Mouse (Mus musculus): ENCODE data around the gene Ttc27.

Ttc27 gene

DNA sequence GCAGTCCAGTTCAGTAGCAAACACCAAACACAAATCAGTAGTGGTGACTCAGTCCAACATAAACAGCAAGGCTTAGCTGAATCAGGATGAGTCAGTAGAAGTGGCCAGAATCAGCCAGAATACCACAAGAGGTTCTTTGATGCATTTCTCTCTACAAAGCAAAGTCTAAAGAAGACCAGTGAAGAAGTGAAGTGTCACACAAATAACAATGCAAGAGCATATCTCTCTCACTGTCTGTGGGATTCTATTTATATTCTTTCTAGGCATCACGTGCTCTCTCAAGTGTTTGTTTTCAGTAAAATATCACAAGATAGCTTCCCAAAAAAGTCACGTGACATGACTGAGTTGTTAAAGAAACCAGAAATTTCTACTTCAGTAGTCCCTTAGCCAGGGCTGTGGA lies 102.2 kb downstream of the Ttc27 start:
- DNase-seq (ENCODE audit: extremely low spot score, low read depth, low spot score) = no peak

DNA sequence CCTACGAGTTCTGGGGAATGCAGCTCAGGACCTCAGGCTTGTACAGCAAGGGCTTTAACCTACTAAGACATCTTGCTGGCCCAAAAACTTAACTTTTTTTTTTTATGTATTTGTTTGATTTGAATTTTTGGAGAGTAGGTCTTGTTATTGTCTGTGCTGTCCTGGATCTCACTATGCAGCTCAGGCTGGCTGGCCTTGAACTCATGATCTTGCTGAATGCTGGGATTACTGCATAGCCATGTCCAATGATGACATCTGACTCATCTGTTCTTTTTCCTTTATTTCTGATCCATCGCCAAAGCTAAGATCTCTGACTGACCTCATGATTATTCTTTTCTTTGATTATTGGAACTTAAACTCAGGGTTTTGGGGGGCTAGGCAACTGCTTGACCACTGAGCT lies 113.3 kb downstream of the Ttc27 start:
- DNase-seq (ENCODE audit: extremely low spot score, low read depth, low spot score) = no peak

DNA sequence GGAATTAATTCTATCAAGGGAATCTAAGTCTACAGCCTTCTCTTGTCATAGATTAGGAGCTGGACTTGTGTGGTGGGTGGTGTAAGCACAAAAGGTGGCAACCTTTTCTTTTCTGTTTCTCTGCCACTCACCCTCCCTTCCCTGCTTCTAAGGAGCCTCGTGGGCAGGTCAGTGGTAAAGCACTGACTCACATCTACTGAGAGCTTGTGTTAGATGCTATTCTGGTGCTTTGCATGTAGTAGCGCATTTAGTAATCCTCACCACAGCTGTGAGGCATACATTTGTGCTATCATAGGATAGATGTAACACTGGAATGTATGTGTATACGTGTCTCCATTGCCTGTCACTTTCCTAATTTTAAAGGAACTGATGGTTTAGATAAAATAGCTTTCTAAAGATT lies 124.2 kb downstream of the Ttc27 start:
- DNase-seq (ENCODE audit: extremely low spot score, low read depth, low spot score) = no peak

DNA sequence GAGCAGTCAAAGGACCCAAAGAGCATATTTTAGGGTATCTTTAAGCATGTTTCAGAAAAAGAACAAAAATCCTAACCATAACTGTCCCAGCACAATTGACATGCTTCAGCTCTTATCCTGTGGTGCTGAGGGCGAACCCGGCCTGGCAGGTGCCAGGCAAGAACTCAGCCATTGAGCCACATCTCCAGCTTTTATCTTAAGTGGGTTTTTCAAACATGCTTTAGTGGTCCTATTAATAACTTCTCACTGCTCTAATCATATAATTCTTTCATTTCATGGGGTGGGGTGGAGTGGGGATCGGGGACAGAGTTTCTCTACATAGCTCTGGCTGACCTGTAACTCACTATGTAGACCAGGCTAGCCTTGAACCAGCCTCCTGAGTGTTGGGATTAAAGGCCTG lies 125.1 kb downstream of the Ttc27 start:
- no peak for DNase-seq (ENCODE audit: extremely low spot score, low read depth, low spot score)

DNA sequence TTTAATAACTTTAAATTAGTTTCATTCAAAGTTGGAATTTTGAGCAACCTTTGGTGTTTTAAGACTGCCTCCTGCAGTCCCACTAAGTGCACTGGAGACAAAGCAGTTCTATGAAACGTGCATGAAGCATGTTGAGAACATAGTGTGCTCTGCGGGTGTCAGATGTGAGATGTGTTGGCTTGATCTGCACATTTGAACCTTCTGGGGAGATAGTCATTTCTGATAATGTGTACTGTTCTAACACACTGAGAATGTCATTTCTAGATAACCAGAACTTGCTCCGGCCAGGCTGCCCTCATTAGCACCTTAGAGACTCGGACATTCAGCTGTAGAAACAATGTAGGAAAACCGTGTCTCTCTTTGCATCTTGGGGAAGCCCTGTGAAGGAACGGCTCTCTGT lies 126.0 kb downstream of the Ttc27 start:
- no peak for DNase-seq (ENCODE audit: extremely low spot score, low read depth, low spot score)

DNA sequence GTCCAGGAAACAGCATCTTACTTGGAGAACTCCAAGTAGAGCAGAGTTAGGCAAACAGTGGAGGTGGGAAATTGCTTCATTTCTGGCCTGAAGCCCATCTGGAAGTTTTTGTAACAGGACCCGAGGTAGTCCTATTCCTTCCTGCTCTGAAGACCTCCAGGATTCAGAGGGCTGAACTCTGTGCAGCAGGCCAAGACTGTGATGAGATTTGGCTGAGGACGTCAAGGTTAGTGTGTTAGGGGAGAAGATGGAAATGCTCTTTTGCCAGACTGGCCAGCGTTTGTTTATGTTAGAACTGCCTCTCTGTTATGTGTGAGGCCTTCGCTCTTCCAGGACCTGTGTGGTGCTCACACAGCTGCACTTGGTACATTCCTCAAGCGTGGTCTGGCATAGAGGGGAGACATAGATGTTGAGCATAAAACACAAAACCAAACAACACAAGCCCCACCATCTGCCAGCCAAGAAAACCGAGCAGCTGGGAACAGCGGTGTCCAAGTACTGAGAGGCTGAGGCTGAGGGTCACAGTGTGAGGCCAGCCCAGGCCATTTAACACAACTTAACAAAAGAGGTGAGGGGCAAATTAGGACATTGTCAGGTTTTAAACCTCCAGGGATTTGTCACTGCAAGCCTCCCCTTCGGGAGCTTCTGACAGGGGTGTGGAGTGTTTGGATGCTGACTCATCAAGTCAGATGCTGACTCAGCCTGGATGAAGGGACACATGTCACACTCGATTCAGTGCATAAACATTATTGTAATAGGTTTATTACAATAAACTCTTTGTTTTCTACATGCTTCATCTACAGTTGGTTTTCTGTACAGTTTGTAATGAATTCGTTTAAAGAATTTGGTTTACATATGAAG lies 128.7 kb downstream of the Ttc27 start:
- no peak for DNase-seq (ENCODE audit: extremely low spot score, low read depth, low spot score)

DNA sequence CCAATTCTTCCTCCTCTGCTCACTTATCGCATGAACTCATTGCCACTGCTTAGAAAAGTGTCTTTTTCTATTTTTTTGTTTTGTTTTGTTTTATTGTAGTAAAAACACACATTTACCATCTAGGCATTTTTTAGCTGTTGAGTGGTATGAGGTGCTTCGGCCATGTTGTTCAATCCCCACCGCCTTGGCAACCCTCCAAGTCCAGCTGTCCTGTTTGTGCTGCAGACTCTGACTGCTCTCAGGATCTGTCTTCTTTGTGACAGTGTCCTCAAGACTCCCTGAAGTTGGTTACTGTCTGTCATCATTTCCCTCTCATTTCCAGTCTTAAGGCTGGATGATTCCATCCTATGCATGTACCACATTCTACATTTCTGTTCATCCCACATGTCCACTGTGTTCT lies 132.7 kb downstream of the Ttc27 start:
- DNase-seq (ENCODE audit: extremely low spot score, low read depth, low spot score) = no peak

DNA sequence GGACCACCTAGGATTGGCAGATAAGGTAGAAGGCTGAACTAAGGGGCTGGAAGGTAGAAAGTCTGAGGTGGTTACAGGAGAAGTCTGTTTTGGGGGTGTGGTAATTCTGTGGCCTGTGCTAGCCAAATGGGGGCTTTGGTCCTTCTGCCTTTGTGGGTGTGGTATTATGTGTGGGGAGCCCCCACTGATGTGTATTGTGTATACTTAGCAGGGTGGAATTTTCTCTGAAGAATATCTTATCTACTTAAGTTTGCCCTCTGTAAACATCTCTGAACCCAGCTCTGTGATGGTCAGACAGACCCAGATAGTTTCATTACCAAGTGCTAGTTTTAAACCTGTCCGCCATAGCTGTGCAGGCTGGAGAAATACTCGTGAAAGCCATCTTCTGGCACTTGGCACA lies 141.8 kb downstream of the Ttc27 start:
- DNase-seq (ENCODE audit: extremely low spot score, low read depth, low spot score) = no peak

DNA sequence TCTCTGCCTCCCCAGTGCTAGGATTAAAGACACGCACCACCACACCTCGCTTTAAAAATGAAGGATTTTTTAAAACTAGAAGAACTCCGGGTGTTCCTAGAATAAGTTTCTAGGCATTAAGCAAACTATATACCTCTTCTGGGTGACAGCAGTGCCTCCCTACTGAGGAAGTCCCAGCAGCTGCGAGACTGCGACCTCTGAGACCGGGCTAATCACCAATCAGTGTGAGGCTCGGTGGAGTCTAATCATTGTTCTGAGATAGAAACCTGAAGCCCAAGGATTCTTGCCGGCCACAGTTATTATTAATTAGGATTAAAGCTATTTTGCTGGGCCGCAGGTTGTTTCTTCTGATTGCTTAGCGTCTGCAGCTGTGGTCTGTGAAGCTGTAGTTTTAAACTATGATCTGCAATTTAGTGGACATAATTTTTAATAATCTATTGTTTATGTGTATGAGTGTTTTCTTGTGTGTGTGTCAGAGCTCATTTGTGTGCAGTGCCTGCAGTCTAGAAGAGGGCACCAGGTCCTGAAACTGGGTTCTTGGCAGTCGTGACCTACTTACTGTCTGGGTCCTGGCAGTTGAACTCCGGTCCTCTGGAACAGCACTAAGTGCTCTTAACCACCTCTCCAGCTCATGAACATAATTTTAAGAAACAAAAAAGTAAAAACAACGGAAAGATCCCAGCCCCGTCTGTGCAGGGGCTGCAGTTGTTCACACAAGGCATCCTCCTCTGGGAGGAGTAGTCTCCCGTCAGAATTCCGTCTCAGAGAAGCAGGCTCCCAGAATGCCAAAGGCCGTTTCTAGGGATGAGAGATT lies 142.9 kb downstream of the Ttc27 start:
- no peak for DNase-seq (ENCODE audit: extremely low spot score, low read depth, low spot score)

DNA sequence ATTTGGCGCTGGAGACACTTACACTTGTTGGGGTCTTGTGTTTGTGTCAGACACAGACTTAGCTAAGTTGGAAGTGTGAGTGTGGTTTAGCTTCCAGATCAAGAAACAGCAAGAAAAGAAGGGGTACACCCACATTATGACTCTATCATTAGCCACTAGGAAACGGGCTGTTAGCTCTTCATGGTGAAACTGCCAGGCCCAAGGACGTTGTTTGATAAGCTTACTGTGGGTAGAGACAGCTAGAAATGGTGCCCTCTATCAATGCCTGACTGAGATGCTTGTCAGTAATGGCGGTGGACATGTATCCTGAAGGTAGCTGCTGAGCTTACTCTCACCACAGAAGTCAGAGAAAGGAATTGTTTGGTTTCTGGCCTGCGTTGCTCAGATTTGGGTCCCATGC lies 146.3 kb downstream of the Ttc27 start:
- no peak for DNase-seq (ENCODE audit: extremely low spot score, low read depth, low spot score)

DNA sequence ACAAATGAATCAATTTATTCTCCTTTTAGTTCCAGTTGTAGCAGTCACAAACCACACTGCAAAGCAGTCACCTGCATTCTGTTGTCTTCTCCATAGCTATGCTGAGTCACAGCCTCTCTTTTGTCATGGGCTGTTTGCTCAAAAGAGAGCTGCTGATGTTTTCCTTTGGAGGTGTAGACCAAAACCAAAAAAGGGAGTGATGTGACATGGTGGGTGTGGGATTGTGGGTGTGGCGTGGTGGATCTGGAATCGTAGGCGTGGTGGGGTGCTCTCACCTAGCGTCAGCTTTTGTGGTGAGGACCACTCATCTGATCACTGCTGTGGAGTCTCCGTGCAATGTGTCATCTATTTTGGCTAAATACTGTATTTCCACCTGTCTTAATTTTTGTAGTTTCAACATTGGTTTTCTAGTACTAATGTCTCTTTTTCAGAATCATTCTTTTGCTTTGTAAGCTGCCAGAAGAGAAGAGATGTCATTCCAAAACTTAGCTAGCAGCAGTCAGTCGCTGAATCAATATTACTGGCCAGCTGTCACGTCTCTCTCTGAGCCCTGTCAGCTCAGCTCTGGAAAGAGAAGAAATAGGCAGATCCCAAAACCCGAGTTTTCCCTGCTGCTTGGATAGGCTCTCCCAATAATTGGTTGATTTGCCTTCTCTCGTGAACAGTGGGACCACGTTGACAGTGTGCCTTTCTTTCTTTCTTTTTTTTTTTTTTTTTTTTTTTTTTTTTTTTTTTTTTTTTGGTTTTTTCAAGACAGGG lies 147.4 kb downstream of the Ttc27 start:
- no peak for DNase-seq (ENCODE audit: extremely low spot score, low read depth, low spot score)

DNA sequence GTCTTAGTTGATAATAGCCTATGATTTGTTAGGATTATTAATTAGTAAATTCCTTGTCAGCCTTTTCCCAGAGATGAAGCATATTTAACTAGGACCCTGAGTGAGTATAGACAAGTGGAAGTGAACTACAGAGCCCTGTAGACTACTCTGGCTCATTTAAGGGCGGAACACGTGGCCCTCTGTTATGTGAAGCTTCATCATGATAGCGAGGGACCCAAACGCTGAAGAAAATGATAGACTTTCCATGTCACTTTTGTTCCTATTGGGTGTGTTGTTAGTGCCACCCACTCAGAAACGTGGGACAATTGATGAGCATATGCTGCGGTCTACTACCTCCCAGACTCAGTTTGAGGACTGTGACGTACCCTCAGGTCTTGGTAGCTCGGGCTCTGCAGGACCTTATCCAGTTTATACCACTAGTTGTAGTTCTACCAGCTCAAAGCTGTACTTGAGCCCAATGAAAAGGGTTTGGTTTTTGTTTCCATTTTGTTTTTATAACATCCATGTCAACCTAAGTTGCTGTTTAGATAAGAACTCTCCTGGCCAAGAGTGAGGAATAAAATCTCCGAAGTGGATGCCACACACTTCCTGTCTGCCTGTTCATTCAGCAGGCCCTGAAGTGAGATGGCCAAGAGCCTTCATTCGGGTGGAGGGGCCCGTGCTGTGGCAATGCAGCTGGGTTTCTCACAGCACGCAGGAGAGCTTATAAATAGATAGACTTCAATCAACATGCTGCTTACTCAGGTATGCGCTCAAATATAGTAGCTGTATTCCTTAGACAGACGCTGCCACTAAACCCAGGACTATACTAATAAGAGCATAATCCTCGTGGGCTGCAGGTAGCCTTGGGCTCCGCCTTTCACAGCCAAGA lies 148.4 kb downstream of the Ttc27 start:
- no peak for DNase-seq (ENCODE audit: extremely low spot score, low read depth, low spot score)

DNA sequence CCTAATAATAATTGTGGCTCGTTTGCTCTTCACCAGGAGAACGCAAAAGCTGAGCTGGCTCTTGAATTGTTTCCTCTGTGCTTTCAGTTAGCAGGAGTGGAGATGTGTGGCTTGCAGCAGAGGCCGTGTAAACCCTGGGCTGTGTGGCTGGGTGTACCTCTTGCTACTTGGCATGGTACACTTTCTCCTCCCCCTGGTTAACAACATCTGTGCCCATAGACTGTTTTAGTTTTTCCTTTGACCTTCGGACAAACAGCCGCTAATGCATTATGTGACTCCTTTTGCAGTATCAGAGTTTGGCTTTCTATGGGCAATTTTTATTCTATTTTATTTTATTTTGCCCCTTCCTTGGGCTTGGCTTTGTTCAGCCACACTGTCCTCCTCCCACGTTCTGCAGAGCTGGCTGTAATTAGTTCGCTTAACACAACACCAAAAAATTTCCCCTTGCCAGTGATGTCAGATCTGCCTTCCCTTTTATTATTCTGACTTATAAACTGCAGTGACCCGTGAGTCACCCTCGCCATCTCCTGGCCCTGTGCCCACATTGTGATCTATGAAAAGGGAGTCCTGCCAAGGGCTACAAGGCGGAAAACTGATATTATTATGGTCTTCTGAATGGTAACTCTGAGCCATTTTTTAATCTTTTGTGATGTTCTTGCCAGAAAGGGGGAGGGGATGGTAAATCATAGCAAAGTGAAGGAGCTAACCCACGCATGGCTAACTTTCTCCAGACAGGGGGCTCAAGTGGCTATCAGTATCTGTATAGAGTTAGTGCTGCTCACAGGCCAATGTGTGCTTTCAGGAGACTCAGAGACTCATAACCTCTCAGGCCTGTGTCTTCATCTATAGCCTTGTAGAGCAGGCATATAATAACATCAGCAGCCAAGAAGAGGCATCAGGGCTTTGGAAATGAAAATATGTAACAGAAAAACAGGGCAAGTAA lies 149.3 kb downstream of the Ttc27 start:
- DNase-seq (ENCODE audit: extremely low spot score, low read depth, low spot score) = no peak

DNA sequence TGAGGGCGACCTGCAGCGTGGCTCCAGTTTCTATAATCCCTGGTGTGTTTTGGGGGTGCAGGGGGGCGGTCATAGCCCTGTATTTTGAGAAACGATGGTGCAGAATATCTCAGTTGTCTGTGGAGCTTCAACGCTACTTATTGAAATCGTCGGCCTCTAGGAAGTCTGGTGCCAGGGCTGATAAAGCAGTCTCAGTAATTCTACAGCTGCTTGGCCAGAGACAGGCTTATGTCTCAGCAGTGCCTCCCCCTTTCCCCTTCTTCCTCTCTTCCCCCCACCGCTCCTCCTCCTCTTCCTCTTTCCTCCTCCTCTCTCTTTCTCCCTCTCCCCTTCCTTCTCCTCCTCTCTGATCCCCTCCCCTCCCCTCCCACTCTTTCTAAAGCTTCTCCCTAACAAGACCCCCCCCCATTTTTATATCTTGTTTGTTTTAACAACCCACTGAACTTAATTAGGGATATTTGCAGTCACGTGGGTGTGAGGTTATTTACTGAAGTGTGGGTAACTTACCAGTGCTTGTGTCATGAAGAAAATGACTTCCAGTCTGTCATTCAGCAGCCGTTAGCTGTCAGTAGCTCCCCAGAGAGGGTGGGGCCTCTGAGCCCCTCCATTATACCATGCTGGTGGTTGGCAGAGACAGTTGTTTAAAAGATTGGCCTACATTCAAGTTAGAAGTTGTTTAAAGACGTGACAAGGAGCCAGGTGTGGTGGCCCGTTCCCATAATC lies 150.8 kb downstream of the Ttc27 start:
- DNase-seq (ENCODE audit: extremely low spot score, low read depth, low spot score) = no peak

DNA sequence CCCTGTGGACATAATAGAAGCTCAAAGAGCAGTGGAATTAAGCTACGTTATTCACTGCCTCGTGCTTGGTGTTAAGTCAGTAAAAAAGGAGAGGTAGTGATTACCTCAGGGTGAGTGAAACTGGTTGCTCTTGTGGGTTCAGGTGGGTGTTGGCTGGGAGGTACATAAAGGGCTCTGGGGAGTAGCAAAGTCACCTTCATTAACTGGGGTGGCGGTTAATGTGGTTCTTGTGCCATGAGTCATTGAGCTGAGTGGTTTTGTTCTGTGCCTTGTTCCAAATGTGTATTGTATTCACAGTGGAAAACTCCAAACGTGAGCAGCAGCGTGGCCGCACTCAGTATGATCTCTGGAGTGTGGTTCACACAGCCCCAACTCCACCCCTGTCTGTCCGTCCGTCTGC lies 152.0 kb downstream of the Ttc27 start:
- DNase-seq (ENCODE audit: extremely low spot score, low read depth, low spot score) = no peak

DNA sequence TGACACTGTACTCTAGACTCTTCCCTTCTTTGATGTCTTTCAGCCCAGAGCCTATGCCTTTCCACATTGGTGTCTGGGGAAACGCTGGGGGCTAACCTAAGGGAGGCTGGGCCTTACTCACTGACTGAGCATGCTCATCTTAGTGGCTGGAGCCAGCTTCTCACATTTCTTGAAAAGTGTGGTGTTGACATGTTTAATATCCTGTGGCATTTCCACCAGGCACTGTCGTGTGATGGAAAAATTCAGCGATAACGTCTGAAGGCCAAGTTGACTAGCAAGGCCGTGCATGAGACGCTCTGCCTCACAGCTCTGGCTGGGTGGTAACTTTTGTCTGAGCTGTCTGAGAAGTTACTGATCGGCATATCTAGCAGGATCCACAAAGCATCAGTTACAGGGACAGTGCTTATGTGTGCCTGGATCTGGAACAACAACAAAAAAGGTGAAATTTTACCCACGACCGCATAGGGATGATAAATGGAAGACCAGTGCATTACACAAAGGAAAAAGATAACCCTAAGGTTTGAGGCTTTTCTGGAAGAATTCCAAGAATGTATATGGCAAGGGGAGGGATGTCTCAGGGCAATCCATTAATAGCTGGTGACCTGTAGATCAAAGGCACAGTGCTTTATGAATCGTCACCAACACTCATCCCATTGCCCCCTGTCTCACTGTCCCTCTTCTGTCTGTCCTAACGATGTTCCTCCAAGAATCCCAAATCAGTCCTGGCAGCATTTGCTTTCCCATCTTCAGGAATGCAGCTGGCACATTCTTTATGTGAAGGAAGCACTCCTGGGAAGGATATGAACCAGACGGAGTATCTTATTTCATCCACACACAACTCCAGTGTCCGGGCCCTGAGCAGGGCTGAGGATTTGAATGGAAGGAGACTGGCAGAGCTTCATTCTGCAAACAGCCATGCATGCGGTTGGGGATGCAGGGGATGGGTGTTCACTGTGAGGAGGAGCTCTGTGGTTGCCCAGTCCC lies 152.9 kb downstream of the Ttc27 start:
- no peak for DNase-seq (ENCODE audit: extremely low spot score, low read depth, low spot score)

DNA sequence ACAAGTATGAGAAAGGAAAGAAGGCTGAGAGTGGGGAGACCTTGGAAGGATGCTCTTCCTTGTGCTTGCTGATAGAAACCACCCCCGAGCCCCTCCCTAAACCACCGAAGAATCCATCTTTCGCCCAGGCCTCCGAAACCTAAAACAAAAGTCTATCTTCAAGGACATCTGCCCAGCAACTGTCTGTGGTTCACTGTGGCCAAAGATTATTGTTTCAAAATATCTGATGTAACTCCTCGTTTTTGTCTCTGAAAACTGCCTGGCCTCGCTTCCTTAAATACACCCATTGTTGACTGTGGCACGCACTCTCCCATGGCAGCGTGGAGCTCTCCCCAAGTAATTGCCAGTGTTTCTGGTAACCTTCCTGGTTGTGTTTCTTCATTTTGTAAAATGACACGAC lies 155.0 kb downstream of the Ttc27 start:
- DNase-seq (ENCODE audit: extremely low spot score, low read depth, low spot score) = no peak

DNA sequence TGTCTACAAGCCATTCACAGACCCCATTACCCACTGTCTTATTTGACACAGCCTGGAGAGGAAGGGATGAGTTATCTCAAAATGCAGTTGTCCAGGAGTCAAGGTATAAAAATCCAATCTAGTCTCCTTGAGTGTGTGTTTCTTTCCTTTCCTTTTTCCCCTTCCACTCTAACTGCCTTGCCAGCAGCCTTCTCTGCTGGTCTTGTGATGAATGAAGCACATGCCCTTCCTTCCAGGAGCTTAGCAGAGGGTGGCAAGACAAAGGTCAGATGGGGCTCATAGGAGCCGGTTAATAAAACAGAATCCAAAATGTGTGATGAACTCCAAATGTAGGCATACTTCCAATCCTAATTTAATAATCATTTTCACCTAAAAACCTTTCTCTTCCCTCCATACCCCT lies 156.2 kb downstream of the Ttc27 start:
- DNase-seq (ENCODE audit: extremely low spot score, low read depth, low spot score) = no peak

All from hindlimb bud, embryonic 11.5 days (tissue).